Mouse (Mus musculus) erythroblast, adult 5-6 weeks (primary cell): Measurements from ENCODE around the gene Ulk1. TPM values are rescaled to one million over a fixed set of nuclear protein-coding genes. Genes with fewer than 3 reads are reported as not detected.
"Not testable (repeated sequence)": the region's sequence is repeated elsewhere in the genome, so short reads cannot be mapped to it uniquely, and the experiment has no call there.

Source experiments
- ATAC-seq: replicated peaks from 2 replicates; pipeline ENCODE4 v1.8.0; 2016; ENCODE audit warnings: moderate number of reproducible peaks, mild to moderate bottlenecking, moderate TSS enrichment, inconsistent platforms; ENCODE audit not compliant: poor library complexity, low FRiP score, severe bottlenecking
- total RNA-seq, 2 experiments: library from RNA; stranded (forward) in 1 of 2; stranded (reverse) in 1 of 2; fragments of 150-400 nt in 1 of 2; fragments of 200-764, 138-1000 nt in 1 of 2; gene quantifications; 2 replicates each; pipeline versions ENCODE4 v1.2.3 to v1.2.4; 2015 to 2017; ENCODE audit warnings: low replicate concordance in 2 of 2

Gene Ulk1
- total RNA-seq, 2 experiments from 2014 or later, result 282 to 327 TPM

DNA sequence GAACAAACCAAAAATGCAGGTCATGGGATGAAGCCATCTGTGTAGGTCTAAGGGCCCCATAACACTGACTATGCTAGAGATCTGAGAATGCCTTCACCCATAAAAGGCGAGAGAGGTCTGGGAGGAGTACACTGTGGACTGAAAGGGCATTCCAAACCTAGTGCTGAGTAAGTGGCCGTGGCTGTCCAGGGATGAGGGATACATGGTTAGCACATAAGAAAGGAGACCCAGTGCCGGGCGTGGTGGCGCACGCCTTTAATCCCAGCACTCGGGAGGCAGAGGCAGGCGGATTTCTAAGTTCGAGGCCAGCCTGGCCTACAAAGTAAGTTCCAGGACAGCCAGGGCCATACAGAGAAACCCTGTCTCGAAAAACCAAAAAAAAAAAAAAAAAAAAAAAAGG, 37.0 kb downstream of the Ulk1 start:
- ATAC-seq, result not testable (repeated sequence)

DNA sequence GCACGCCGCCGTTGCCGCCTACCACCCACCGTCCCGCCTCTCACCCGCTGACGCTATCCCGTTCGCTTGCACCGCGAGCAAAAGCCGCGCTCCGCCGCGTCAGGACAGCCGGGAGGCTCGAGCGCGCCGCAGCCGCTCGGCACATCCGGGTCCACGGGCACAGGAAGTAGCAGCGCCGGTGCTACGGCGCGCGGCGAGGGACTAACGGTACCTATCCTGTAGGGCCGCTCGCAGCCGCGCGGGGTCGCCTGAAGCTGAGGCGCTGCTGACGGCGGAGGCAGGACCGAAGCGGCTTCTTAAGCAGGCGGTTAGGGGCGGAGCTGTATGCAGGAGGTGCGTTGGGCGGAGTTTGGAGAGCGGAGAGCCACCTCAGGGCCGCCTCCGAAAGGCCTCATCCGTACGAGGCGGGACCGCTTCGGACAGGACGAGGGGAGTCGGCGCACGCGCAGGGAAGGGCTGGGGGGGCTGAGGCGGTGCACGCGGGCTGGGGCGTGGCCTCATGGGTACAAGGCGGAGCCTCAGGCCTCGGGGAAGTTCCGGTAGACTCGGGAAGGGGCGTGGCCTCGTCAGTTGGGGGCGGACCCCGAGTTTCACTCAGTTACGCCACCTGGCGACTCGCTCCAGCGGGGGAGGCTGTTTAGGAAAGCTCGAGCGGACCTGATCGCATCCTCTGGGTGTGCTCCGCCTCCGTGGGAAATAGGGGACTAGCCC, 39.3 kb downstream of the Ulk1 start, which contains the start of gene Ep400:
Gene Ep400, minus strand, starts transcription at position 270 of the 711 bp plus-strand sequence.
- ATAC-seq, result peak; percentile 90

DNA sequence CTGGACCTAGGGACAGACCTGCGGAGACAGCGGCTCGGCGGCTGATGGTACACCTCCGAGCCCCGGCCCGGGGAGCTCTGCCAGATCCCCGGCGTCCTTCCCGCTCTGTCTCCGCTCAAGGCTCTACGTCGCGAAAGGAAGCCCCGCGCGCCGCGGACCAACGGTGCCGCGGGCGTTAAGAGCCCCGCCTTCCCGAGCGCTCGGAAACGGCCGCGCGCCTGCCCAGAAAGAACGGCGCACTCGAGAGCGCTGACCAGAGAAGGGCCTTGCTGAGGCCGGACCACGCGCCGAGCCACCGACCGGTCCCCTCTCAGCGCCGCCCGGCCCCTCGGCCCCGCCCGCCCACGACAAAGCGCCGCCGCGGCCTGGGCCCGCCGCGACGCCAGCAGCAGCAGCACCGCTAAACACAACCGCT, 39.9 kb downstream of the Ulk1 start:
- peak; percentile 40 for ATAC-seq

DNA sequence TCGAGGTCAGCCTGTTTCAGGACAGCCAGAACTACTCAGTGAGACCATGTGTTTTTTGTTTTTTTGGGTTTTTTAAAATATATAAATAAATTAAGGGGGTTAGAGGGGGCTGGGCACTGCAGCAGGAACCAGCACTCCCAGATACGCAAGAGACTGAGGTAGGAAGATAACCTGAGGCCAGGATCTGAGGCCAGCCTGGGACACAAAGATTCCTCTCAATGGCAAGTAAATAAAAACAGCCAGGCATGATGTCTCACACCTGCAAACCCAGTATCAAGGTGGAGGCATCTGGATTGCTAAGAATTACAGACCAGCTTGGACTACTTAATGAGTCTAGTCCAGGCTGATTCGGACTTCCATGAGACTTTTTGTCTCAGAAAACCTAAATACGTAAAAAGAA, 40.6 kb downstream of the Ulk1 start:
- peak; percentile 35; the same call in 1 of the 2 replicates for ATAC-seq

DNA sequence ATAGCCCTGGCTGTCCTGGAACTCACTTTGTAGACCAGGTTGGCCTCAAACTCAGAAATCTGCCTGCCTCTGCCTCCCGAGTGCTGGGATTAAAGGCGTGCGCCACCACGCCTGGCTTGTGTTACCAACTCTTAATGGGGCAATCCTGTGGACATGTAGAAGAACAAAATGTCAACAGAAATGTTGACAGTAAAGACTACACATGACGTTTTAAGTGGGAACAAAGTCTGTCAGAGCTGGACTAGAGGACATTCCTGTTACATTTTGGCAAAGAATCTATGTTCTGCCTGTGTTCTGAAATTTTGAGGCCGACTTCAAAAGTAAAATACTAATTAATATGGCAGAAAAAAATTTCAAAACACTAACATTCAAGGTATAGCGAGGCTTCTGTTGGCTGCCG, 46.0 kb downstream of the Ulk1 start:
- ATAC-seq, result no peak

DNA sequence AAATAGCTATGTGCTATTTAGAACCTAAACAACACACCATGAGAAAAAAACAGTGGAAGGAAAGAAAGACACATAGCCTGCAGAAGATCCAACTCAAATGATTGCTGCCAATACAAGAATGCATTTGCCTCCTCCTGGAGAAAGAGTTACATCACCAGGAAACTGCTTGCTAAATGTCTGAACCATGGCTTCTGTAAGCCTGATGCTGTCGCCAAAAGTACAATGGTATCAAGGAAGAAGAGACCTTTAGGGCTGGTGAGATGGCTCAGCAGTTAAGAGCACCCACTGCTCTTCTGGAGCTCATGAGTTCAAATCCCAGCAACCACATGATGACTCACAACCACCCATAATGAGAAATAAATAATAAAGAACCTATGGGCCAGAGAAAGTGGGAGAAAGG, 64.9 kb downstream of the Ulk1 start:
- no peak for ATAC-seq

DNA sequence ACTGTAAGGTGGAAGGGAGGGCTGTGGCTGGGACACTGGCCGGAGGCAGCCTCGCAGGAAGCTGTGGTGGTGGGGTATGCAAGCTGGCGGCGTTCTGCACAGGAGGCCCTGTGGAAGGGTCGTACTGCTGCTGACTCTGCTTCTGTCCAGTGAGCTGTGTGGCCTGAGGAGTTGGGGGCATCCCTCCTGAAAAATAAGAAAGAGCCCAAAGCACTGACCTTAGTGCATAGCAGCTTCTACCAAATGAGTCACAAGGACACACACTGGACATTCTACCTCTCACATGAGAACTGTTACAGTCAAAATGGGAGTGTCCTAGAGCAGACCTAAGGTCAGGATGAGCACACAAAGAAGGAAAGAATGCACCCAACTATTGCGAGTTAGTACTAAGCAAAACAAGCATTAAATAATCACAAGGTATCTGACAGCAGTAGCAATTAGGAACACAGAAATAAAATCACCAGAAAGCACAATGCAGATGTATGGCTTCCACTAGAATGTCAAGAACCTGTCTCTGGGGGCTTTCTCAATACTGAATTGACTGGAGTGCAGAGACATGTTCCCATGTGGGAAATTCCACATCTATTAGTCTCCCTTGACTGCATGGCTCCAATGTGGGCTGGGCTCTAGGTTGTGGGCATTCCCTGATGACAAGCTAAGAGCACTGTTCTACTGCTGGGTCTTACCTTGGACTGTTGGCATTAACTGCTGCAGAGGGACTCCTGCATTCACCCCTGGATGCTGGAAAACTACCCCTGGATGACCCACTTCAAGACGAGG, 70.2 kb downstream of the Ulk1 start:
- no peak for ATAC-seq

DNA sequence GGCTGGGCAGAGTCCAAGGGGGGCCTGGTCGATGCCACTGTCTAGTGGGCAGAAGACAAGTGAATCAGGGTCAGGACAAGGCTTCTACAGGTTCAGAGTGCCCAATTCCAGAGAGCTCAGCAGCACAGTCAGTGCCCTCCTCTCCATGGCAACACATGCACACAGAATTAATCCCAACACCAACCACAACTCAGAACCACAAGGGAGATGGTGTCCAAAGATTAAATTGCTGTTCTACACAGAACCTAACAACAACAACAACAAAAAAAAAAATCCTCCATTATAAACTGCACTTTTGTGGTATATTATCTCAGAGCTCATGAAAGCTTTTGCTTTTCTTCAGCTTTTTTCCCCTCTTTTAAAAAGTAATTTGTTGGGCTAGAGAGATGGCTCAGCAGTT, 74.3 kb downstream of the Ulk1 start:
- ATAC-seq, result no peak

Other genes with a start within 250 kb of the Ulk1 start
- 9.4 and 25.7 TPM in 2 replicates for gene Noc4l, start 156.7 kb downstream of the Ulk1 start, total RNA-seq (2015; ENCODE audit: low replicate concordance)
- 9.5 and 11.4 TPM in 2 replicates for gene Noc4l, start 156.7 kb downstream of the Ulk1 start, total RNA-seq (2017; ENCODE audit: low replicate concordance)
- 4.8 and 7.9 TPM in 2 replicates for gene Ddx51, start 156.6 kb downstream of the Ulk1 start, total RNA-seq (2015; ENCODE audit: low replicate concordance)
- gene Ddx51, start 156.6 kb downstream of the Ulk1 start, total RNA-seq (2017; ENCODE audit: low replicate concordance), result 0.43 and 2.6 TPM in 2 replicates
- 219 and 273 TPM in 2 replicates for gene Ep400, start 39.4 kb downstream of the Ulk1 start, total RNA-seq (2015; ENCODE audit: low replicate concordance)
- 224 and 225 TPM in 2 replicates for gene Ep400, start 39.4 kb downstream of the Ulk1 start, total RNA-seq (2017; ENCODE audit: low replicate concordance)
- gene Pus1, start 29.4 kb downstream of the Ulk1 start, total RNA-seq (2015; ENCODE audit: low replicate concordance), result 2.1 and 6.7 TPM in 2 replicates
- gene Pus1, start 29.4 kb downstream of the Ulk1 start, total RNA-seq (2017; ENCODE audit: low replicate concordance), result 5.6 and 12.4 TPM in 2 replicates
- 121 and 159 TPM in 2 replicates for gene Hscb, start 29.7 kb upstream of the Ulk1 start, total RNA-seq (2015; ENCODE audit: low replicate concordance)
- gene Hscb, start 29.7 kb upstream of the Ulk1 start, total RNA-seq (2017; ENCODE audit: low replicate concordance), result 133 and 153 TPM in 2 replicates
- 70.4 and 71.9 TPM in 2 replicates for gene Chek2, start 29.9 kb upstream of the Ulk1 start, total RNA-seq (2015; ENCODE audit: low replicate concordance)
- gene Chek2, start 29.9 kb upstream of the Ulk1 start, total RNA-seq (2017; ENCODE audit: low replicate concordance), result 86.9 and 122 TPM in 2 replicates
- 0.63 and 2.5 TPM in 2 replicates for gene Ttc28, start 69.7 kb upstream of the Ulk1 start, total RNA-seq (2015; ENCODE audit: low replicate concordance)
- 0.51 and 1.5 TPM in 2 replicates for gene Ttc28, start 69.7 kb upstream of the Ulk1 start, total RNA-seq (2017; ENCODE audit: low replicate concordance)